In the genomic region with DNA sequence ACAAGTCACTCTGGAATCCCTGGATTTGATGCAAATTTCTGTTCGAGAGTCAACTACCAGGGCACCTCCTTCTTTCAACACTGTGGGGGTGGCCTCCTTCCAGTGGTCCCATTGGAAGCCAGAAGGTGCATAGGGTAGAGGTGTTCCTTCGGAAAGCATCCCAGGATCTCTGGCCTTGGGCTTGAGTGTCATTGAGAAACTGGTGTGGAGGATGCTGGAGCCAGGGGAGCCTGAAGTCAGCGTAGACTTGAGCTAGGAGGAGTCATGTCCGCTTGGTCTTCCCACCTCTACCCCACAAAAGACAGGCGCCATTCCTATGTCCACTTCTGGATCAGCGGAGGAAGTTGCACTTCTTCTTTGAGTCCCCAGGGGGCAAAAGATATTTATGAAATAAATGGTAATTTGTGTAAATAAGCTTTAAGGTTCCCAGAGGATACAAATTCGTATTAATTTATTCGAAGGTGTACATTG, we compare ENCODE assay signal across 8 mouse cellular contexts. TPM values are rescaled to one million over a fixed set of nuclear protein-coding genes. Genes with fewer than 3 reads are reported as not detected.
A peak's percentile ranks its signal among the peaks of the same experiment; 100 is the strongest.
DNase-seq lines count a peak whose midpoint lies in the region; ATAC-seq and TF ChIP-seq lines count a peak whose summit lies in the region.

No protein-coding gene starts in this region.

- peak overlapping the region; percentile 94 for H3K4me2 ChIP-seq in intestine, embryonic 15.5 days (replicated peaks)

- no peak overlapping the region for H3K9ac ChIP-seq in intestine, embryonic 15.5 days

- peak; percentile 31 for DNase-seq in kidney, adult 2 months
- no peak for DNase-seq in kidney, adult 11 months
- peak; percentile 37 for DNase-seq in embryo, embryonic 9.5 days (ENCODE audit: extremely low spot score)
- DNase-seq in neural tube, embryonic 10.5 days (ENCODE audit: extremely low spot score, low spot score), result peak; percentile 58
- no peak for DNase-seq in spleen, adult 12 weeks (ENCODE audit: low spot score)
- DNase-seq in gastrocnemius, postnatal 10 days, result no peak
- no peak for DNase-seq in layer of hippocampus, adult 9-11 months

- TF ChIP-seq POLR2A in kidney, adult 2 months (IDR thresholded peaks at IDR 0.05; ENCODE audit: low read depth, low read length), result no peak

- 30% methylated on average over 8 of the region's 8 CpGs for WGBS in kidney, adult 2 months
- WGBS in intestine, embryonic 15.5 days, result 30% methylated on average over 8 of the region's 8 CpGs

- ATAC-seq in intestine, embryonic 15.5 days, result no peak

- peak overlapping the region; percentile 37; the same call in 1 of the 2 replicates for H3K4me3 ChIP-seq in kidney, adult 2 months (ENCODE audit: insufficient read depth, low read depth, low read length)
- H3K4me3 ChIP-seq in intestine, embryonic 15.5 days (replicated peaks), result peak overlapping the region; percentile 14; the same call in 1 of the 2 replicates

- peak overlapping the region; percentile 88 for H3K27ac ChIP-seq in kidney, adult 2 months (ENCODE audit: insufficient read depth, low read depth, low read length)
- H3K27ac ChIP-seq in intestine, embryonic 15.5 days, result no peak overlapping the region

- no peaks in the 10 kb centered on the region for H3K27me3 ChIP-seq in kidney, adult 2 months (replicated peaks; ENCODE audit: control insufficient read depth, insufficient read depth, low read length)
- H3K27me3 ChIP-seq in intestine, embryonic 15.5 days (replicated peaks), result peaks cover 65% of the 10 kb centered on the region

- H3K9me3 ChIP-seq in intestine, embryonic 15.5 days, result no peaks in the 10 kb centered on the region

- peaks cover 21% of the 10 kb centered on the region; the same call in 1 of the 2 replicates for H3K4me1 ChIP-seq in kidney, adult 2 months (ENCODE audit: control insufficient read depth, insufficient read depth, low read length)
- H3K4me1 ChIP-seq in intestine, embryonic 15.5 days (replicated peaks), result peaks cover 37% of the 10 kb centered on the region

- H3K36me3 ChIP-seq in kidney, adult 2 months (ENCODE audit: control insufficient read depth, insufficient read depth, low read length), result peaks cover 4% of the 10 kb centered on the region; the same call in 1 of the 2 replicates
- no peaks in the 10 kb centered on the region for H3K36me3 ChIP-seq in intestine, embryonic 15.5 days

- no peak for TF ChIP-seq CTCF in kidney, adult 2 months (conservative IDR thresholded peaks at IDR 0.05; ENCODE audit: insufficient read depth, insufficient read length, low read depth, low read length)

RNA-seq across cellular contexts. Expression of gene Gm11444, which starts 8.9 kb away (rescaled TPM):
- polyA plus RNA-seq in kidney, adult 2 months (2012; rRNA removed), result not detected in 2 replicates
- not detected in 2 replicates for polyA plus RNA-seq in intestine, embryonic 15.5 days (2015; fragmentation: Nextera tagmentation; extraction: Ambion mirVana)
- not detected for total RNA-seq in gastrocnemius, postnatal 10 days (2021)

RNA-seq across cellular contexts. Expression of gene Tbx2, which starts 8.9 kb away (rescaled TPM):
- polyA plus RNA-seq in kidney, adult 2 months (2012; rRNA removed), result 58.5 and 66.9 TPM in 2 replicates
- 4.9 and 5.6 TPM in 2 replicates for polyA plus RNA-seq in intestine, embryonic 15.5 days (2015; fragmentation: Nextera tagmentation; extraction: Ambion mirVana)
- total RNA-seq in gastrocnemius, postnatal 10 days (2021), result 10 to 100 TPM; 11.0 to 14.3 TPM

RNA-seq across cellular contexts. Expression of gene Tbx4, which starts 45.0 kb away (rescaled TPM):
- polyA plus RNA-seq in kidney, adult 2 months (2012; rRNA removed), result 0.08 TPM in 2 replicates
- 0.16 TPM in 1 of 2 replicates, not detected in the other for polyA plus RNA-seq in intestine, embryonic 15.5 days (2015; fragmentation: Nextera tagmentation; extraction: Ambion mirVana)
- 1 to 10 TPM; 3.0 to 4.4 TPM for total RNA-seq in gastrocnemius, postnatal 10 days (2021)

Comparison
In these comparisons a context has a peak if more than half of its experiments do, and no peak if none do; other contexts are left out.
1. DNase-seq: peak in kidney, adult 2 months (single experiment), embryo, embryonic 9.5 days (single experiment) and neural tube, embryonic 10.5 days (single experiment); none in kidney, adult 11 months (single experiment), spleen, adult 12 weeks (single experiment), gastrocnemius, postnatal 10 days (single experiment) and layer of hippocampus, adult 9-11 months (single experiment).